ENCODE assay signal across 24 mouse cellular contexts in genomic region chr10:44338571-44338970, GRCm38 (mm10).
"Had no signal": no experiment of that assay in that cellular context is flagged by ENCODE, and none has a peak within 500 bp of the region (broad histone marks: within the 10 kb centered on the region; RNA-seq: fewer than 3 reads in every experiment).

No protein-coding gene starts in this region.

- H3K4me2 ChIP-seq: heart, embryonic 11.5 days; heart, embryonic 13.5 days; heart, embryonic 15.5 days; hindbrain, embryonic 13.5 days; hindbrain, embryonic 15.5 days; kidney, embryonic 15.5 days; limb, embryonic 13.5 days had no signal

- H3K36me3 ChIP-seq: hindbrain, embryonic 15.5 days; kidney, embryonic 15.5 days had no signal

- H3K9ac ChIP-seq: forebrain, postnatal 0 days; heart, embryonic 13.5 days; heart, embryonic 15.5 days; hindbrain, embryonic 13.5 days; hindbrain, embryonic 15.5 days; kidney, embryonic 15.5 days; limb, embryonic 13.5 days had no signal

- H3K9me3 ChIP-seq: heart, embryonic 13.5 days; heart, embryonic 15.5 days; hindbrain, embryonic 13.5 days; hindbrain, embryonic 15.5 days; kidney, embryonic 15.5 days; limb, embryonic 13.5 days had no signal

- H3K27ac ChIP-seq: heart, embryonic 13.5 days; heart, embryonic 15.5 days; hindbrain, embryonic 13.5 days; hindbrain, embryonic 15.5 days; hindbrain, postnatal 0 days; kidney, embryonic 15.5 days; kidney, postnatal 0 days; limb, embryonic 13.5 days had no signal

- H3K4me1 ChIP-seq: heart, embryonic 15.5 days; hindbrain, embryonic 15.5 days; kidney, embryonic 15.5 days; limb, embryonic 13.5 days had no signal

- H3K4me3 ChIP-seq: heart, embryonic 13.5 days; heart, embryonic 15.5 days; hindbrain, embryonic 13.5 days; hindbrain, embryonic 15.5 days; kidney, embryonic 15.5 days; limb, embryonic 13.5 days had no signal

- DNase-seq: forebrain, postnatal 0 days; gastrocnemius, postnatal 14 days; gastrocnemius, postnatal 36 days; heart, adult 18-20 months; heart, postnatal 14 days; heart, postnatal 36 days; kidney, adult 11 months; kidney, adult 2 months; kidney, adult 9 months; kidney, postnatal 14 days; kidney, postnatal 36 days; layer of hippocampus, adult 9-11 months; layer of hippocampus, postnatal 36 days; left cerebral cortex, postnatal 4 days had no signal

- H3K27me3 ChIP-seq: heart, embryonic 13.5 days; heart, embryonic 15.5 days; hindbrain, embryonic 13.5 days; hindbrain, embryonic 15.5 days; kidney, embryonic 15.5 days; limb, embryonic 13.5 days had no signal

- ATAC-seq: forebrain, postnatal 0 days; hindbrain, postnatal 0 days; intestine, embryonic 16.5 days had no signal
